Mouse (Mus musculus) bone marrow macrophage, adult 2 months (primary cell): Measurements from ENCODE around the gene Tmbim1.

Experiments
- CTCF ChIP-seq: IDR thresholded peaks from 2 replicates; pipeline ENCODE4 v1.5.1; 2012; ENCODE audit warnings: low read depth, mild to moderate bottlenecking, low read length, moderate library complexity
- POLR2A ChIP-seq: IDR thresholded peaks from 2 replicates; pipeline ENCODE4 v1.6.1; 2012; ENCODE audit warnings: mild to moderate bottlenecking, low read depth, low read length, borderline replicate concordance

- TF ChIP-seq POLR2A (no peak), CTCF (no peak)
Observed at GRCm38 (mm10) chr1:74255704-74256345, 49.6 kb downstream of the Tmbim1 start.
